Mouse (Mus musculus): ENCODE data around the gene Ugt1a10. TPM values are rescaled to one million over a fixed set of nuclear protein-coding genes. Genes with fewer than 3 reads are reported as not detected.

Ugt1a10 gene
- total RNA-seq, 2 experiments from 2014 or later = not detected

DNA sequence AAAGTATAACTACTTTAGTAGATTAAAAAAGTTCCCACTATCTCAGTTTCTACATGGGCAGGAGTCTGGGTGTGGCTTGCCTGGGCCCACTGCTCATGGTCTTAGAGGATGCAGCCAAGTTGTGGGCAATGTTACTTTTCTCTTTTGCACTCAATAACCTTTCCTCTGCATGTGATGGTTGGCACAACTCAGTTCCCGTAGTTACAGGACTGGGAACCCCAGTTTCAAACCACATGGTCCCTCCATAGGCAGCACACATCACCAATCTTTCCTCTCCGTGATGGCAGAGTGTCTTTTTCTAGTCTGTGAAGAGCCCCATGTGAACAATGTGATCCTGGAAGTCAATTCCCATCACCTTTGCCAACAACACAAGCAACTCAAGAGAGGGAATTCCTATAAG is 172.3 kb downstream of the Ugt1a10 start:
- DNase-seq (ENCODE audit: extremely low spot score in 1 of 2, low spot score in 1 of 2) = no peak

DNA sequence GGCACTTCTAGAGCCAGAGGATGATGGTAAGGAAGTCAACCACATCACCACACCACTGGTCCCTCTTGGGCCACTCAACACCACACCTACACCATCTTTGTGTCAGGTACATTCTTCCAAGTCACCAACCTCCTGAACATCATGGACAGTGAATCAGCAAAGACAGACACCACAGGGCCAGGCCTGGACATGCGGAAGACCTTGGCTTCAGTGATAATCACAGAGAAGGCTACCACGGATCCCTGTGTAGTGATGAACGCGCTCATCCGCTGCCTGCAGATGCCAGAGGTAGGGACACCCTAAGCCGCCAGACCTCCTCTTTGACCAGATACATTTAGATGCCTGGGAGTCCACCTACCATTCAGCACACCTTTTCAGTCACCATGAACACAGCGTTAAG is 172.9 kb downstream of the Ugt1a10 start:
- no peak for DNase-seq (ENCODE audit: extremely low spot score in 1 of 2, low spot score in 1 of 2)

DNA sequence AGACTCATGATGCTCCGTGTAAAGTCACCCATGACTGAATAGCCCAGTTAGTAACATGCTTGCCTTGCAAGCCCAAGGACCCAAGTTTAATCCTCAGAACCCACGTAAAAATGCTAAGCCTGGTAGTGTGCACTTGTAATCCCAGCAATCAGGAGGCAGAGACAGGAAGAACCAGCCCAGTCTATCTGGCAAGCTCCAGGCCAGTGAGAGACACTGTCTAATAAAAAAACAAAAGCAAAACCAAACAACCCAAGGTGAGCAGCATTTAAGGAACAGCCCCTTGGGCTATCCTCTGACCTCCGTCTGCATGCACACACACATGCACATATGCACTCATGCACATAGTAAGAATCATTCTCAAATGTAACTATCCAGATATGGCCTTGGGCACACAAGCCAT is 174.4 kb downstream of the Ugt1a10 start:
- DNase-seq (ENCODE audit: extremely low spot score in 1 of 2, low spot score in 1 of 2) = no peak

DNA sequence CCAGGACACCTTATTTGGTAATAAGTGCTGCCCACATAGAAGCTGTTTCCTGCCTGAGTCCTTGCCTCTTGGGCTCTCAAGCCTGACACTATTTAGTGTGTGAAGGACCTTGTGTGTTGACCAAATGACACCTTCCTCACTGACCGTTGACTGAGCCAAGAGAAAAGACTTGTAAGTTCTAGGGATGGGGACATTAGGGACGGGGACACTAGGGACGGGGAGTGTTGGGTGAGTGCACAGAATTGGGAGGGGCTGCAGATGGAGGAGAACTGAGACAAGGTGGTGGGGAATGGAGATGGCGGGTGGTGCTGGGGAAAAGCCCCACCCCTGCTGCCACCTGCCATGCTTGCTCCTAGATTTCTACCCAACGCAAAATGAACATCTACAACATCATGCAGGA is 174.8 kb downstream of the Ugt1a10 start:
- DNase-seq (ENCODE audit: extremely low spot score in 1 of 2, low spot score in 1 of 2) = no peak

DNA sequence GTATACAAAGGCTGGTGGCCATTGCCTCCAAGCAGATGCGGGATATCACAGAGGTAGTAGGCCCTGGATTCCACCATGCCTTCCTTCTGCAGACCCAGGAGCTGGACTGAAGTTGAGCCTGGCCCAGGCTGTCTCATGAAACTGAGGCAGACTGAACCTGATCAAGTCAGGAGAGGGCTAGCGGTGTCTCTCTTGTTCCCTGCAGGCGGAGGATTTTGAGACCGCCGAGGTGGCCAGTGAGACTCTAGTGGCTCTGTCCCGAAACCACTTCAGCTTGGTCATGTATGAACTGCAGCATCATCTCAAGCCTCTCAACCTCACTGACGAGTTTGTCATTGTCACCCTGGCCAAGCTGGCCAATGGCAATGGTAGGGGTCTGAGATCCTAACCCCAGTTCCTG is 175.2 kb downstream of the Ugt1a10 start:
- DNase-seq (ENCODE audit: extremely low spot score in 1 of 2, low spot score in 1 of 2) = no peak

DNA sequence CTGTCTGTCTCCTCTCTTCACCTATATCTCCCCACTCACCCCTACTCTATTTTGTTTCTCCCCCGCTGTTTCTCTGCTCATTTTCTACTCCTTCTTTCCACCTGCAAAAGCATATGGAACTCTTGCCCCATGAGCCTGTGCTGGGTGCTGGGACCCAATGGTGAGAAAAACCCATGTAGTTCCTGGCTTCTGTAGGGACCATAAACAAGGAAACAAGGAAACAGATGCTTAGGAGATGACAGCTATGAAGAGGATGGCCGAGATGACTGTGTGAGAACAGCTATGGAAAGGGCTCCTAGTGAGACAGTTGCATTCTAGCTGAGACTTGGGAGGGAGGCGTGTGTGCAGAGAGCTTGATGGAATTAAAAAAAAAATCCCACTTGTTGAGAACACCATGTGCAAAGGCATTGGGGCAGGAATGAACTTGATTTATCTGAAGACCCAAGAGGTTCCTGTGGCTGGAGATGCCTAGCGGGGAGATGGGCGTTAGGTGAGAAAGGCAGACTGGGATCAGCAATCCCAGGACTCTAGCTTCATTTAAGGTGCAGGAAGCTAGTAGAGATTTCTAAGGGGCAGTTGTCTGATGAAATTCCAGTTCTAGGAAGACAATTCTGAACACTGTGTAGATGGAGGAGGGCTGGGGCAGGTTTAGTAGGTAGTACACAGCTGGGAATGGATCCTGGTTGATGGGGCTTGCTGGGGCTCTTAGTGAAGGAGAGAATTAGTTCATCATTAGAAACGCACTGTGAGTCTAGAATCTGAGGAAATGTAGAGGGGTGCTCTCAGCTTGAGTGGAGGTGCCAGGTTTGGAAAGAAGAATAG is 176.0 kb downstream of the Ugt1a10 start:
- DNase-seq (ENCODE audit: extremely low spot score in 1 of 2, low spot score in 1 of 2) = no peak

DNA sequence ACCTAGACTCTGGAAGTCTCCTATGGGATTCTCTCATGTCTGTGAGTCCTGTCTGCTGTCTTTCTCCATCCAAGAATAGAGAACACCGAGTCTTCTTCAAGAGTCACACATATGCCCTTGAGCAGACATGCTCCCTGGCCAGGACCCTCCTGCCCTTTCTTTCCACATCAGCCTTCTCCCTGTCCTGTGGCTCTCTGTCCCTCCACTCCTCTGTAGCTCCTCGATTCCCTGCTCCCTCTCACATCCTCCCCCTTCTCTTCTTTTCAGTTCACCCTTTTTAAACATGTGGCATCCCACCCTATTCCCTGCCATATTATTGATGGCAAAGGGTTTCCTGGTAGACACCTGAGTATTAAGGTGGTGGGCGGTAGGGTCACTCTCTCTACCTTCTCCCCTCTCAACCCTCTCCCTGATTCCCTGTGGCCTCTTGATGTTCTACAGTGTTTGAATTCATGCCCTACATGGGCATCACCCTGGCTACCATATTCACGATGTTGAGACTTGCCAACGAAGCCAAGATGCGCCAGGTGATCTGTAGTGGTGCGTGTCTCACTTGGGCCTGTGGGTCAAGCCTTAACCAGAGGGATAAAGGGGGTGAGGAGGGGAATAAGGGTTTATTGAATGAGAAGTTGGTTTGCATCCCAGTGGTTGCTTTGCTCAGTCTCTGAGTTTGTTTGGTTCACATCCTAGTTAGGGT is 176.8 kb downstream of the Ugt1a10 start:
- no peak for DNase-seq (ENCODE audit: extremely low spot score in 1 of 2, low spot score in 1 of 2)

DNA sequence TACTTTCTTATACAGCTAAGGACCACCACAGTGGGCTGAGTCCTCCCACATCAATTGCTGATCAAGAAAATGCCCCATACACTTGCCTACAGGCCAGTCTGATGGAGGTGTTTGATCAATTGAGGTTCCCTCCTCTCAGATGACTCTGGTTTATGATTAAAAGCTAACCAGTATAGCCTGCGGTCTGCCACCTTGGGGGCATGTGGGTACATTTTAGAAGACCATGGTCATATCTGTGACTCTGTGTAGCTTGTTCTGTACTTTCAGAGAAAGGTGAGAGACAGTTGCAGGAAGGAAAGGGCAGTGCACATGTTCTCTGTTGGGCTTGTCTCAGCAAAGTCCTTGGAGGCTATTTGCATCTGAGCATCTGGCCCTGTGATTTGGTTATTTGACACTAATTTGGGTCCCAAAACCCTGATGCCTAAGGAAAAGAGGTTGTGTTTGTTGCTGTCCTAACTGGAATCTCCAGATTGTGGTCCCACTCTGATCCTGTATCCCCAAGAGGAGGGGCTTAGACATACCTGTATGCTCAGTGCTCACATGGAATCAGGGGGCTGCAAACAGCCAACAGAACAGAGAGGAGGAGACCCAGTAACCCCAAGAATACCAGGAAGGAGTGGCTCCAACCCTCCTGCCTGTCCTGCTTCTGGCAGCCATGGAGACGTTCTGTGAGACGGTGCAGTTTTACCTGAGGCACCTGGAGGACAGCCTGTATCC is 177.6 kb downstream of the Ugt1a10 start:
- DNase-seq (ENCODE audit: extremely low spot score in 1 of 2, low spot score in 1 of 2) = no peak

DNA sequence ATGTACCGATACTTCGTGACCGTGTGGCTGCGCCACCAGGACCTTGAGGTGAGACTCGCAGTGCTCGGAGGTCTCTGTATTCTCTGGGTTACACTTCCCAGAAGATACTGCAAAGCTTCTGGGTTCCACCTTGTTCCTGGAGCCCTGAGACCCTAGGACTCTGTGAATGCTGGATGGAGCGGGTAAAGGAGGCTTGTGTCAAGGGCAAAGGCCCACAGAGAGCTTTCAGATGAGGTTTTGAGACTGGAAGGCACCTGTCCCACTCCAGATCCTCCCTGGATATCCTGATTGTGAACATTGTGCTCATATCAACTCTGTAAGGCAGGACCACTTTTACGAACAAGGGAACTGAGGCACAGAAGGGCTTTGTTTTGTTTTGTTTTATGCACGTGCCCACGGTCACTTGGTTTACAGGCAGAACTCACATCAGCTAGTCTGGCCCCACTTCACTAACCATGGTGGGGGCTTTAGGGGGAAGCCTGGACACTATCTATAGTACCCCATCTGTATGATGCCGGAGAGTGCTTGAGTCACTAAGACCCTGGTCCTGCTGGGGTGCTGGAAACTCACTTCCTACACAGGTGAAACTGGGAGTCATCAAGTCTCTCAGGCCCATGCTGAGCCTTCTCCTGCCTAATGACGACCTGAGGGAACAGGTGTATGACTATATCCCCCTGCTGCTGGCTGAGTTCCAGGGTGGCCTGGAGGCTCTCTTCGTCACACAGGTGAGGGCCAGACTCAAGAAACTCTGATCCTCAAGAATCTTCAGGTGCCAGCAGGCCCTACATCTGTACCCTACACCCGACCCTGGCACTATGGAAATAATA is 178.4 kb downstream of the Ugt1a10 start:
- DNase-seq (ENCODE audit: extremely low spot score in 1 of 2, low spot score in 1 of 2) = no peak

DNA sequence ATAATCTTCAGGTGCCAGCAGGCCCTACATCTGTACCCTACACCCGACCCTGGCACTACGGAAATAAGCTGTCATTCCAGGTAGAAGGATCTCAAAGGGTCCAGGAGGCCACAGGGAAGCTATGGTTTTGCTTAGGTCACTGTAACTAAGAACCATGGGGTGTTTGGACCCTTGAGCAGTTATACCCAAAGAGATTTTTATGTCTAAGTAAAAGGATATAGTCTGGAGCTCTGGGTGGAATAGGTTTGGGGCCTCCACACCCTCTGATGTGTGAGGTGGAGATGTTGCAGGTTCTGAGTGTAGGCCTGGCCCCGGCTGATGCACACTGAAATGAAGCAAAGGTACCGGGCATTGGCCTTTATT is 179.0 kb downstream of the Ugt1a10 start:
- DNase-seq (ENCODE audit: extremely low spot score in 1 of 2, low spot score in 1 of 2) = no peak

DNA sequence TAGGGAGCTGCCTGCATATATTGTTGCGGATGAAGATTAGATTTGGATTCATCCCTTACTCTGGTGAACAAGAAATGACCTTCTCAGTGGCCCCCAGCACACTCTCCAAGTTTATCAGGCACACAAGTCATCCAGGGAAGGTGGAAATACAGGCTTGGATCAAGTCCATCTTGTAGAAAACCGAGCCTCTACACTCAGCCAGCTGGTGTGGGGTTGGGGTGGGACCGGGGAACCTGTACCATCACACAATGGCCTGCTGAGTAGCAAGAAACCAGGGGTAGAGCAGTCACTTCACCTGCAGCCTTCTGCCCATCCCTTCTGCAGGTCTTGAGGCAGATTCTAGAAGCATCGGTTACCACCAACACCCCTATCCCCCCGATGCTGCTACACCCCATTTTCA is 179.5 kb downstream of the Ugt1a10 start:
- no peak for DNase-seq (ENCODE audit: extremely low spot score in 1 of 2, low spot score in 1 of 2)

DNA sequence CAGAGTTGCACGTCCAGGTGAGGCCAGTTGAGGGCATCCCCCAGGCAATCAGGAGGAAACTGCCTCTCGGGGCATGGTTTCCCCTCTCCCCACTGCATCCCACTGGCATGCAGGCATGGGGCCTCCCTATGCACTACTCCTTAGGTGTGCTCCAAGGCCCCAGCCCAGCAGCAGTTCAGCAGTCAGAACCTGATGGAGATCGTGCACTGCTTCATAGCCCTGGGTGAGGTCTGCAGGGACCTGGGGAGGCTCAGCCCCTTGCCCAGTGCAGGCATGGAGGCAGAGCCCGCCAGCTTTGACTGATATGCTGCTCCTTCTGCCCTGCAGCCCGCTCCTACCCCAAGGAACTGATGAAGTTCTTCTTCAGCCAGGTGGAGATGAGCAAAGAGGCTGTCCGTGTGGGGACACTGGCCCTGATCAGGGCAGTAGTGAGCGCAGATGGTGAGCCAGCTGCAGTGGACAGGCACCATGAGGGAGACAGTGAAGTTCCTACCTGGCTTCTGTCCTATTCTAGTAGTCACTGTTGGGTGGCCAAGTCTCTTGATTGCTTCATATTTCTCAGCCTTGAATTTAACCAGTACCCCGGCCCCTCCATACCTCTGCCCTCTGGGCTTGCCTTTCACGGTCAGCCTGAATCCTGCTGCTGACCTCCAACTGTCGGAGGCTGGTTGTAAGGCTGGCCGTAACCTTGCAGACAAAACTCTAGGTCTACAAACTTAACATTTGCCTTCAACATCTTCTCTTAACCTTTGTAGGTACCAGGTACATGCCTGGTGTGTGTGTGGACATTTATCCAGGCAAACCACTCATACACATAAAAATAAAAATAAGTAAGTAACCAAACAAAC is 180.1 kb downstream of the Ugt1a10 start:
- no peak for DNase-seq (ENCODE audit: extremely low spot score in 1 of 2, low spot score in 1 of 2)

DNA sequence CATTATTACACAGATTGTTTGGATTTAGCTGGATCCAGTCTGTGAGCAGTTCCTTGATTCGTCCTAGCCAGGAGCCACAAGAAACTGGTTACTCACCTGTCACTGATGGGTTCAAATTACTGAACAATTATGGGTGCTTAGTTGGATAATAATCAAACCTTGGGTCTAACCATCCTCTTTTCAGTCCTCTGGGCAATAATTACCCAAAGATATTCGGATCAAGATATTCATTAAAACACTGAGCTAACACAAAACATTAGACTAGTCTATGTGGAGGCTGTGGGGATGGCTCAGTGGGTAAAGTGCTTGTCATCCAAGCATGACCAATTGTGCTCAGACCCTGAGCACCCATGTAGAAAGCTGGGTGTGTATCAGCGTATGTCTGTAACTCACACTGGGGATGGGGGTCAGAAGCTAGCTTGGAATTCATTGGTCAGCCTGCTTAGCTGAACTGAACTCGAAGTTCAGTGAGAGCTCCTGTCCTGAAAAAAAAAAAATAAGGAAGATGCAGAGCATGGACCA is 180.8 kb downstream of the Ugt1a10 start:
- DNase-seq (ENCODE audit: extremely low spot score in 1 of 2, low spot score in 1 of 2) = no peak

DNA sequence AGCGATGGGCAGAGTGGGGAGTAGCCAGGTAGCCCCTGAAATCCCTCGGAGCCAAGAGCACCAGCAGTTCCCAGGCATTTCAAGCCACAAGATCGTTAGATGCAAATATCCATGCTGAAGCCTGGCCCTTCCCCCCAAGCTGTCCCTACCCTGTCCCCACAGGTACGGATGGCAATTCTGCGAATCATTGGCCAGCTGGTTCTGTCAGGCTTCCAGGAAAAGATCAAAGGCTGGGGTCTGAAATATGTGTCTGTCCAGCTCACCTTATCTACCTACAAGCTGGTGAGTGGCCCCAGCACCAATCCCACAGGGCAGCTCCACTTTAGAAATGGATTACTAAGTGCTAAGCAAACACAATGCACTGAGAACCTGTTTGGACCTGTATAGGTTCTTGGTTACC is 182.1 kb downstream of the Ugt1a10 start:
- DNase-seq (ENCODE audit: extremely low spot score in 1 of 2, low spot score in 1 of 2) = no peak

DNA sequence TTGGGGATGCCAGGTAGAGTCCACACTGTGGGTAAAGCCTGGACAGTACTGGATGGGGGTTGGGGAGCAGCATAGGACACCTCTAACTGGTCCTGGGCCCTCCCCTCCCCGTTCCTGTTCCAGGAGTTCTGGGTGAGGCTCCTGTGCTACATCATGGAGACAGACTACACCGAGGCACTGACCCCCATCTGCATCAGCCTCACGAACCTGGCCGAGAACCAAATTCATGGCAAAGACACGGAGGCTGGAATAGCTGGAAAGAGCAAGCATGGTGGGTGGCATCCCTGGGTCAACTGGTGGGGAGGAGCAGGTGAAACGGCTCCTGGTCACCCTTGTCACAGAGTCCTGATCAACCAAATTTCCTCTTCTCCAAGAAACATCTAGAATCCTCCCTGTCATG is 183.6 kb downstream of the Ugt1a10 start:
- DNase-seq (ENCODE audit: extremely low spot score in 1 of 2, low spot score in 1 of 2) = no peak

DNA sequence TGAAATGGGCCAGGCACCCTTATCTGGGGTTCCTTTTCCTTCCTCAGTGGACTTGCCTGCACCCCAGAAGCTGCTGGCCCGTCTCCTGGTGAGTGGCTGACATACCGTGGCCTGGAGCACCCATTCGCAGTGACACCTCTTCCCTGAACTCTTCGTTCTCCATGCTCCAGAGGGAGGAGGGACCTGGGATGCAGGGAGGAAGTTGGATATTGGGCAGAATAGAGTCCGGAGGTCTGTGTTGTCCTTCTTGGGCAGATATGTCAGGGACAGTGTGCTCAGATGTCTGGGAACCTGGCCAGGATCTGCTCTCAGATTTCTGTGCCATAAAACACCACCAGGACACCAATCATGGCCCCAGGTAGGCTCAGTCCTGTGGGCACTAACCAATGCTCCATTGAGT is 184.9 kb downstream of the Ugt1a10 start:
- no peak for DNase-seq (ENCODE audit: extremely low spot score in 1 of 2, low spot score in 1 of 2)

DNA sequence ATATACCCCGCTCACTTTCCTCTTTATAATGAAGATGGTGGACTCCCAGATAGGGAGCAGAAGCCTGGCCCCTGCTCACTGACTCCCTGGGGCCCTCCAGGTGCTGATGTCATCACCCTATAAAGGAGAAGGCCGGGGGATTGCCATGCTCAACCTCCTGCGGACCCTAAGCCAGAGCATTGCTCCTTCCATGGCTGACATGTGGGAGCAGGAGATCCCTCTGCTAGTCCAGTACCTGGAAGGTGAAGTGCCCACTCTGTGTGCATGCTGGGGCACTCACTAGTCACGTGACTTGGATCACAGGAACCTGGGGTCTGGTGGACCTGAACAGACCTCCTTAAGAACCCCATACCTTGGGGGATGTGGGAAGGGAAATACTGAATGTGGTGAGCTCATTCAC is 185.4 kb downstream of the Ugt1a10 start:
- no peak for DNase-seq (ENCODE audit: extremely low spot score in 1 of 2, low spot score in 1 of 2)

DNA sequence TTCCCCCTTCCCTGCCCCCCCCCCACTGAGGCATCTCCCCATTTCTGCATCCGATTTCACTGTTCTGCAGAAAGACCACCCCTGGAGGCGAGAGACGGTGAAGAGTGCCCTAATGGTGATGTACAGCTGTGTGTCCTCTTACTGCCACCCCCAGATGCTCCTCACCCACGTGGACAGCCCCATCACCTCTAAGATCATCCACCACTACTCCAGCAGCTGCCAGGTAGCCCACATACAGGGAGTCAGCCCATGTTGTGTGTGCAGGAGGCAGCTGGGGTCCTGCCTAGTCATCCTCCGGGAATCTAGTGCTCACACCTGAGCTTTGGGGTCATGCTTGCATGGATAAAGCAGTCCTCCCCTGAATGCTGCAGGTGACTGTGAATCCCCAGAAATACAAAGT is 188.7 kb downstream of the Ugt1a10 start:
- no peak for DNase-seq (ENCODE audit: extremely low spot score in 1 of 2, low spot score in 1 of 2)

DNA sequence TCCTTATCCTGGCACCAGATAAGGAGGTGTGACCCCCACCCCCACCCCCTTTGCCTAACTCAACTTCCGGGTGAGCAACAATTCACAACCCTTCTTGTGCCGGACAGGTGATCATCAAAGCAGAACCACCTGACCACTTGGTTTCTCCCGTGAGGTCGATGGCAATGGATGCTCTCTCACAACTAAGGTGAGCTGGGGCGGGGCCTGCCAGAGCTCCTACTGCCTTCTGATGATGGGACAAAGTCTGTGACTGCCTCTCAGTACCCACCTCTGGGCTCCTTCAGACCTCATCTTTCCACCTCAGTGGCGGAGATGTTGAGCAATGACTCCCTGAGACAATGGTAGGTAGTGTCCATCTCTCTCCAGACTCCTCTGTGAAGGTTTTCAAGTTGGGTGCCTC is 190.7 kb downstream of the Ugt1a10 start:
- DNase-seq (ENCODE audit: extremely low spot score in 1 of 2, low spot score in 1 of 2) = no peak

DNA sequence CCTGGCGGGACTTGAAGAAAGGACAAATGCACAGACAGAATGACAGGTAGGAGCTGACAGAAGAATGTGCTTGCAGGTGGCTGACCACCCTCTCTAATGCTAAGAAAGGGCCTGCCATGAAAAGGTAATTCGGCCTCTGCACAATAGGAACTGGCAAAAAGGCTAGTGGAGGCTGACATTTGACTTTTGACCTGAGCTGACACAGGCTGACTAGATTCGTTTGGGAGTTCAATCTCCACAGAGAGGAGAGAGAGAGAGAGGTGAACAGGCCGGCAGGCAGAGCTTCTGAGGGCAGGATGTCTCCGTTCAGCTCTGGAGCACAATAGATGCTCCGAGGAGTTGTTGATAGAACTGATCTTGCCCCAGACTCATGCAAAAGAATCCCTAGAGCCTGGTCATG is 191.2 kb downstream of the Ugt1a10 start:
- no peak for DNase-seq (ENCODE audit: extremely low spot score in 1 of 2, low spot score in 1 of 2)

All from layer of hippocampus, postnatal 25 days (tissue).